Mouse (Mus musculus): ENCODE data around the gene Echs1.
"Not testable (repeated sequence)": the region's sequence is repeated elsewhere in the genome, so short reads cannot be mapped to it uniquely, and the experiment has no call there.

Gene Echs1

DNA sequence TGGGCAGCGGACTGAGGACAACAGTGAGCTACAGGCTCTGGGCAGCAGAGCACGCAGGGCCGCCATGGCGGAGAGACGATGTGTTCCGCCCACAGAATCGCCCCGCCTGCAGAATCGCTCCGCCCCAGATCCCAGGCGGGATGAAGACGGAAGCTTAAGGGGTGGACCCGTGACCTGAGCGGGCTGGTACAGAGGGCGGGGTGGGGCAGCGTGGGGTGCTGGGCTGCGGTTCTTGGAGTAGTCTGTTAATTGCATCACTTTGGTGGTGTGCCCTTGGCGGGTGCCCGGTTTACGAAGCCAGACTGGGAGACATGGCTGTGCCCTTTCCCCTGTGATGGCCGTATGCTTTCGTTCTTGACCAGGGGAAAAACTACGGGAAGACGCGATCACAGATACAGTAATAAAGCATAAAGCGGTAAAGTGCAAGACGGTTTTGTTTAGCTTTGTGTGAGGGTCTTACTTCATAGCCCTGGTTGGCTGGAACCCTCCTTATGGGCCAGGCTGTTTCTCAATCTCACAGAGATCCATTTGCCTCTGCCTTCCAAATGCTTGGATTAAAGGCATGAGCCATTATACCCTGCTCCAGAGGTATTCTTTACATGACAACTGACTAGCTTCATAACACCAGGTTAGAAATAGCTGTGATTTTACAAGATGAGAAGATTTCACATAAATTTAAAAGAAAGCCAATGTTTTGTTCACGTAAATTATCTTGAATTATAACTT, at the start of gene Echs1:
TSS of gene Echs1 (minus strand) at position 148 of the 726 bp plus-strand sequence.
- peak; percentile 94 for DNase-seq (ENCODE audit: low read depth, low spot score)

GRCm38 (mm10) chr7:140164664-140165063, 48.4 kb upstream of the Echs1 start, which contains the start of gene Olfr522:
TSS of gene Olfr522 (minus strand) at chr7:140164764.
- DNase-seq (ENCODE audit: low read depth, low spot score): no peak

- DNase-seq (ENCODE audit: low read depth, low spot score): no peak
Measured at GRCm38 (mm10) chr7:140160363-140160762, 44.1 kb upstream of the Echs1 start.

- peak; percentile 26 for DNase-seq (ENCODE audit: low read depth, low spot score)
Measured at GRCm38 (mm10) chr7:140154218-140154927, 38.1 kb upstream of the Echs1 start, which contains the start of gene Sprn. TSS of gene Sprn (minus strand) at chr7:140154877.

- DNase-seq (ENCODE audit: low read depth, low spot score): no peak
Measured at GRCm38 (mm10) chr7:140153829-140154217, 37.5 kb upstream of the Echs1 start.

DNA sequence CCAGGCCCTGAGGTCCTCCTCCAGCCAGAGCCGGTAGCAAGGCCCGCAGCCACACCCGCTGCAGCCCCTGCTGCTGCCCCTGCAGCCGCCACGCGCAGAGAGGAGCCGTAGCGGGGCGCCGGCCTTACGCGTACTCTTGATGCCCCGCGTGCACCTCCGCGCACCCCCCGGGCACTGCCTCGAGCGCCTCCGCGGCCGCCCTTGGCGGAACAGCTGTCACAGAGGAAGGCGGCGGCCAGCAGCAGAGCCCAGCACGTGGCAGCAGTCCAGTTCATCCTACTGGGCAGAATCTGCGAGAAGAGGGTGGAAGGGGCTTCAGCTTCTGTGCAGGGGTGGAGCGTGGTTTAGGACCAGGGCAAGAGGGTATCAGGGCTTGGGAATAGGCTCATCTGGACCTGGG, 37.1 kb upstream of the Echs1 start:
- DNase-seq (ENCODE audit: low read depth, low spot score): peak; percentile 56

- no peak for DNase-seq (ENCODE audit: low read depth, low spot score)
Measured at GRCm38 (mm10) chr7:140144550-140144949, 28.3 kb upstream of the Echs1 start.

- peak; percentile 81 for DNase-seq (ENCODE audit: low read depth, low spot score)
Measured at GRCm38 (mm10) chr7:140141350-140141749, 25.1 kb upstream of the Echs1 start.

GRCm38 (mm10) chr7:140138021-140138310, 21.7 kb upstream of the Echs1 start:
- DNase-seq (ENCODE audit: low read depth, low spot score): no peak

- DNase-seq (ENCODE audit: low read depth, low spot score): peak; percentile 98
Measured at GRCm38 (mm10) chr7:140137135-140138020, 21.1 kb upstream of the Echs1 start, which contains the start of gene Mtg1. TSS of gene Mtg1 (plus strand) at chr7:140137564.

DNA sequence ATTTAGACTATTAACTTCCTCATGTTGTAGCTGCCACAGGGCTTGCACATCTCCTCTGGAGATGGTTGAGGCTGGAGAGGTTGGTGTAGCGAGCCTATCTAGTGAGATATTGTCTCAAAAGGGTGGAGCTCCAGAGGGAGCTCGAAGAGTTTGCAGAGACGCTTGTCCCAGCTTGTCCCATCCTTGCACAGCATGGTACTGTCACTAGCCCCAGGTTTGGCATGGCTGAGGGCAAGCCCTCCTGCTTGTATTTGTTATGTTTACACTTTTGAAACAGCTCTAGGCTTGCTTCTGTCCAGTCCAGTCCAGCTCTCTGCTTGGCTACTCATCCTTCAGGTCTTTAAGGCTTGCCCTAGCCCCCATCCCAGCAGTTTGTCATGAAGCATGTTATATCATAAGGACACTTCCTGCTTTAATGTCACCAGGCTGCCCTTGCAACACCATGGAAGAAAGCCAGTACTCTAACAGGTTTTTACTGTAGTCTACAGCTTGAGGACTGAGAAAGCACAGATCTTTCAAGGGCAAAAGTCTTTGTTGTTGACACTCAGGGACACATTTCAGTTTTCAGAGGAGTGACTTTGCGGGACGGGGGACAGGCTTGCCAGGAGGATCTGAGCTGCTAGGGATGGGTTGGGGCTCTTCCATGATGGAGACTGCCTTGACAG, 19.0 kb upstream of the Echs1 start:
- DNase-seq (ENCODE audit: low read depth, low spot score): no peak

DNA sequence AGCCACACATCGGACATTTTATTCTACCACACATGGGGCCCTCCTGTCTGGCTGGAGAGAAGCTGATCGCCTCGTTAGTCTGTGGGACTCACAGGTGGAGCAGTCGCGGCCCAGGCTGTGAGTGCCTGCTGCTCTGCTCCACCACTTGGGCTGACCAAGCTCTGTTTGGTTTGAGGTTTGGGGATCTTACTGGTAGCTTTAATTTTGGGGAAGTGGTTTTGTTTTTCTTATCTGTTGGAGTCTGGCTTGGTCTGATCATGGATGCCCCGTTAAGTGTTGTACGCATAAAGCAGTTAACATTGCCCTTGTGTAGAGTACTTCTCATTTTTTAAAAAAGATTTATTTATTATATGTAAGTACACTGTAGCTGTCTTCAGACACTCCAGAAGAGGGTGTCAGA, 17.8 kb upstream of the Echs1 start:
- DNase-seq (ENCODE audit: low read depth, low spot score): not testable (repeated sequence)

DNA sequence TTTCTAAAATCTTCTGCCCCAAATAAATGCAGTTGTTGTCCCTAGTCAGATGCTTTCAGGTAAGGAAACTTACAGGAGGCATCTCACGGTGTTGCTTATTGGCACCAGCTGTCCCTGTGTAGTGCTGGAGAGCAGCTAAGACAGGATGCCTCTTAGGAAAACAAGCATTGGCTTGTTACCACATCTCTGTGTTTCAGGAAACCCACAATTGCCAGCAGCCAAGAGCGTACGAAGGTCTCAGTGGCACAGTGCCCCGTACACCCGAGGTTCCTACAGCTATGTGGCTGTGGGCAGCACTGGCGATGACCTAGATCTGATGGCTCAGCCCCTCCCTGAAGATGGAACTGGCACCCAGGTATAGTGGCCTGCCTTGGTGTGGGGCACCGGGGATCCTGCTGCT, 15.9 kb upstream of the Echs1 start:
- not testable (repeated sequence) for DNase-seq (ENCODE audit: low read depth, low spot score)

DNA sequence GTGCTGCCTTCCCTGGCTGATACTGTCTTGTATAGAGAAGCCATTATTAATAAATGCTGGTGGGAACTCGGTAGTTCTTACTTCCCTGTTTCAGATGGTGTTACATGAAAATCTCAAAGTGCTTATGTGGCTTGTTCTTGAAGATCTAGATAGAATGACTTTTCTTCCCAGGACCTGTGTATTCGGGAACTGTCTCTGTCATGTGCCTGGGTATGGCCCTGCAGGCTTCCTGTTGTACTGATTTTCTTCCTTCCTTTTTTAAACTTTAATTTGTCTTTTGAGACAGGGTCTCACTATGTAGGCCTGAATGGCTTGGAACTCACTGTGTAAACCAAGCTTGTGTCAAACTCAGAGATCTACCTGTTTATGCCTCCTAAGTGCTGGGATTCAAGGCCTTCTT, 11.6 kb upstream of the Echs1 start:
- no peak for DNase-seq (ENCODE audit: low read depth, low spot score)

- DNase-seq (ENCODE audit: low read depth, low spot score): peak; percentile 32
Measured at GRCm38 (mm10) chr7:140126934-140127333, 10.7 kb upstream of the Echs1 start.

DNA sequence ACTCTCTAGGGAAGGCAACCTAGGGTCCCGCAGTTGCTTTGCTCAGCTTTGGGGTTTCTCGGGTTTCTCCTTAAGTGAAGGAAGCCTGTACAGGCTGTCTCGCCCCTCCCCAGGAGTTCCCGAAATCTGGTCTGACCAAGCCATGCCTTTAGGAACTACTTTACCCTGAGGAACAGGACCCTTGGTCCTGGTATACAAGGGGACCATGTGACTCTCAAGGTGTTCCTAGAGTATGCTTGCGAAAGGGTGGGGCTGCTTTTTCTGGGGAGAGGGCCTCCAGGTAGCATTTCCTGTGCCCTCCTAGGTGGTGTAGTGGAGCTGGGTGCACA, 9.7 kb upstream of the Echs1 start:
- DNase-seq (ENCODE audit: low read depth, low spot score): no peak

- peak; percentile 97 for DNase-seq (ENCODE audit: low read depth, low spot score)
Measured at GRCm38 (mm10) chr7:140125278-140126021, 9.2 kb upstream of the Echs1 start.

DNA sequence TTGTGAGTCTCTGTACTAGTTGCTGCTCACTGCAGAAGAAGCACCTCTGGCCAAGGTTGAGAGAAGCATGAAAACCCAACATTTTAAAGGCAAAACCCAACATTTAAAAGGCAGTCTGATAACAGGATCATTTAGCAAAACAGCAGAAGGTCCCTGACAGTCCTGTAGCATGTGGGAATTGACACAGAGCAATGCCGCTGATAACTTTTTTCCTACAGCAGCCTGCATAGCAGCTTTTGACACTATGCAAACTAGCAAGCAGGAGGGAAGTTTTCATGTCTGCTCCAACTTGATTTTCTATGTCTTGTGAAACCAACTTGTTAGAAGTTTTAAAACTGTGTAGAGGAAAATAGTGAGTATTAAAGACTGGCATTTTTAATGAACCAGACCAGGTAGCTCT, 8.1 kb upstream of the Echs1 start:
- DNase-seq (ENCODE audit: low read depth, low spot score): no peak

DNA sequence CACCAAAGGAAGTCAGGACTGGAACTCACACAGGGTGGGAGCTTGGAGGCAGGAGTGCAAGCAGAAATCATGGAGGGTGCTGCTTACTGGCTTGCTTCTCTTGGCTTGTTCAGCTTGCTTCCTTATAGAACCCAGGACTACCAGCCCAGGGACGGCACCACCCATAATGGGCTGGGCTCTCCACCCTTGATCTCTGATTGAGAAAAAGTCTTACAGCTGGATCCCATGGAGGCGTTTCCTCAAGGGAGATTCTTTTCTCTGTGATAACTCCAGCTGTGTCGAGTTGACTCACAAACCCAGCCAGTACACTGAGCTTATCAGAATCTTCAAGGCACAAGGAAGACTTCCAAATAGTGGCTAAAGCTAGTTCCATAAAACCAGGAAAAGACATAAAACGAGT, 6.5 kb upstream of the Echs1 start:
- peak; percentile 72 for DNase-seq (ENCODE audit: low read depth, low spot score)

GRCm38 (mm10) chr7:140121338-140121910, 5.1 kb upstream of the Echs1 start:
- no peak for DNase-seq (ENCODE audit: low read depth, low spot score)

DNA sequence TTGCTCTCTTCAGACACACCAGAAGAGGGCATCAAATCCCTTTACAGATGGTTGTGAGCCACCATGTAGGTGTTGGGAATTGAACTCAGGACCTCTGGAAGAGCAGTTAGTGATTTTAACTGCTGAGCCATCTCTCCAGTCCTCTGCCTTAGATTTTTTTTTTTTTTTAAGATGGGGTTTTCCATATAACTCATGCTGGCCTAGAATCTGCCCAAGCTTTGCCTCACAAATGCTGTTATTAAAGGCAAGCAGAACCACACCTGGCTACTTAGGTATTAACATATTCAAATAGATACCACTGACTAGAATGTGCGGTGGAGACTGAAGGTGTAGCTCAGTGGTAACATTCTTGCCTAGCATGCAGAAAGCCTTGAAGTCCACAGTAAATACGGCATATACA, 4.2 kb upstream of the Echs1 start:
- no peak for DNase-seq (ENCODE audit: low read depth, low spot score)

All from ZHBTc4 (cell line).